Mouse (Mus musculus): ENCODE data around the gene Spef2. TPM values are rescaled to one million over a fixed set of nuclear protein-coding genes. Genes with fewer than 3 reads are reported as not detected.
"Not testable (repeated sequence)": the region's sequence is repeated elsewhere in the genome, so short reads cannot be mapped to it uniquely, and the experiment has no call there.

Gene Spef2
- polyA plus RNA-seq, 1 experiment from 2014 or later = 0.19 TPM

- no peak for DNase-seq (ENCODE audit: low spot score)
- Histone ChIP-seq H3K9me3 (ENCODE audit: control insufficient read depth, low read length) (no peaks in the 10 kb centered on the region), H3K27me3 (ENCODE audit: control insufficient read depth, insufficient read depth, low read length) (no peaks in the 10 kb centered on the region), H3K4me1 (ENCODE audit: control insufficient read depth, insufficient read depth, low read length) (no peaks in the 10 kb centered on the region), H3K4me2 (ENCODE audit: low read depth, severe bottlenecking) (no peak overlapping the region), H3K36me3 (ENCODE audit: control insufficient read depth, insufficient read depth, low read length) (no peaks in the 10 kb centered on the region), H3K27ac (replicated peaks; ENCODE audit: low read depth, low read length) (no peak overlapping the region), H3K9ac (ENCODE audit: low read length) (no peak overlapping the region), H3K4me3 (ENCODE audit: low read depth, low read length) (no peak overlapping the region)
- WGBS = 84% methylated on average over 4 of the region's 4 CpGs
- ATAC-seq (ENCODE audit: insufficient number of reproducible peaks, low FRiP score, low TSS enrichment, low read depth) = no peak
Measured at GRCm38 (mm10) chr15:9577303-9577702, 171.4 kb downstream of the Spef2 start.

GRCm38 (mm10) chr15:9574796-9575195, 173.9 kb downstream of the Spef2 start:
- Histone ChIP-seq H3K9ac (ENCODE audit: low read length) (no peak overlapping the region), H3K27me3 (ENCODE audit: control insufficient read depth, insufficient read depth, low read length) (no peaks in the 10 kb centered on the region), H3K9me3 (ENCODE audit: control insufficient read depth, low read length) (no peaks in the 10 kb centered on the region), H3K4me2 (ENCODE audit: low read depth, severe bottlenecking) (no peak overlapping the region), H3K27ac (replicated peaks; ENCODE audit: low read depth, low read length) (no peak overlapping the region), H3K36me3 (ENCODE audit: control insufficient read depth, insufficient read depth, low read length) (no peaks in the 10 kb centered on the region), H3K4me3 (ENCODE audit: low read depth, low read length) (no peak overlapping the region), H3K4me1 (ENCODE audit: control insufficient read depth, insufficient read depth, low read length) (no peaks in the 10 kb centered on the region)
- no peak for DNase-seq (ENCODE audit: low spot score)
- no peak for ATAC-seq (ENCODE audit: insufficient number of reproducible peaks, low FRiP score, low TSS enrichment, low read depth)
- WGBS = 87% methylated on average over 5 of the region's 5 CpGs

- Histone ChIP-seq H3K4me3 (ENCODE audit: low read depth, low read length) (no peak overlapping the region), H3K9ac (ENCODE audit: low read length) (no peak overlapping the region), H3K4me1 (ENCODE audit: control insufficient read depth, insufficient read depth, low read length) (no peaks in the 10 kb centered on the region), H3K36me3 (ENCODE audit: control insufficient read depth, insufficient read depth, low read length) (no peaks in the 10 kb centered on the region), H3K27ac (replicated peaks; ENCODE audit: low read depth, low read length) (no peak overlapping the region), H3K9me3 (ENCODE audit: control insufficient read depth, low read length) (no peaks in the 10 kb centered on the region), H3K4me2 (ENCODE audit: low read depth, severe bottlenecking) (no peak overlapping the region), H3K27me3 (ENCODE audit: control insufficient read depth, insufficient read depth, low read length) (no peaks in the 10 kb centered on the region)
- DNase-seq (ENCODE audit: low spot score) (no peak), ATAC-seq (ENCODE audit: insufficient number of reproducible peaks, low FRiP score, low TSS enrichment, low read depth) (no peak)
- 89% methylated on average over 4 of the region's 4 CpGs for WGBS
Measured at GRCm38 (mm10) chr15:9573361-9573760, 175.3 kb downstream of the Spef2 start.

- Histone ChIP-seq H3K4me1 (ENCODE audit: control insufficient read depth, insufficient read depth, low read length) (no peaks in the 10 kb centered on the region), H3K9ac (ENCODE audit: low read length) (no peak overlapping the region), H3K4me3 (ENCODE audit: low read depth, low read length) (no peak overlapping the region), H3K27ac (replicated peaks; ENCODE audit: low read depth, low read length) (no peak overlapping the region), H3K4me2 (ENCODE audit: low read depth, severe bottlenecking) (no peak overlapping the region), H3K36me3 (ENCODE audit: control insufficient read depth, insufficient read depth, low read length) (no peaks in the 10 kb centered on the region), H3K9me3 (ENCODE audit: control insufficient read depth, low read length) (no peaks in the 10 kb centered on the region), H3K27me3 (ENCODE audit: control insufficient read depth, insufficient read depth, low read length) (no peaks in the 10 kb centered on the region)
- WGBS = 86% methylated on average over 7 of the region's 7 CpGs
- no peak for ATAC-seq (ENCODE audit: insufficient number of reproducible peaks, low FRiP score, low TSS enrichment, low read depth)
- no peak for DNase-seq (ENCODE audit: low spot score)
Measured at GRCm38 (mm10) chr15:9572664-9573063, 176.0 kb downstream of the Spef2 start.

- Histone ChIP-seq H3K27ac (replicated peaks; ENCODE audit: low read depth, low read length) (no peak overlapping the region), H3K4me3 (ENCODE audit: low read depth, low read length) (no peak overlapping the region), H3K9ac (ENCODE audit: low read length) (no peak overlapping the region), H3K4me1 (ENCODE audit: control insufficient read depth, insufficient read depth, low read length) (no peaks in the 10 kb centered on the region), H3K36me3 (ENCODE audit: control insufficient read depth, insufficient read depth, low read length) (no peaks in the 10 kb centered on the region), H3K4me2 (ENCODE audit: low read depth, severe bottlenecking) (no peak overlapping the region), H3K27me3 (ENCODE audit: control insufficient read depth, insufficient read depth, low read length) (no peaks in the 10 kb centered on the region), H3K9me3 (ENCODE audit: control insufficient read depth, low read length) (no peaks in the 10 kb centered on the region)
- ATAC-seq (ENCODE audit: insufficient number of reproducible peaks, low FRiP score, low TSS enrichment, low read depth) = no peak
- DNase-seq (ENCODE audit: low spot score) = no peak
- WGBS = 86% methylated on average over 2 of the region's 2 CpGs
Measured at GRCm38 (mm10) chr15:9571896-9572295, 176.8 kb downstream of the Spef2 start.

- no peak for ATAC-seq (ENCODE audit: insufficient number of reproducible peaks, low FRiP score, low TSS enrichment, low read depth)
- DNase-seq (ENCODE audit: low spot score) = no peak
- H3K27me3 ChIP-seq (ENCODE audit: control insufficient read depth, insufficient read depth, low read length) = no peaks in the 10 kb centered on the region
- H3K36me3 ChIP-seq (ENCODE audit: control insufficient read depth, insufficient read depth, low read length) = no peaks in the 10 kb centered on the region
- WGBS = 86% methylated on average over 4 of the region's 4 CpGs
- no peak overlapping the region for H3K4me3 ChIP-seq (ENCODE audit: low read depth, low read length)
- no peak overlapping the region for H3K4me2 ChIP-seq (ENCODE audit: low read depth, severe bottlenecking)
- H3K9me3 ChIP-seq (ENCODE audit: control insufficient read depth, low read length) = no peaks in the 10 kb centered on the region
- H3K9ac ChIP-seq (ENCODE audit: low read length) = no peak overlapping the region
- H3K27ac ChIP-seq (replicated peaks; ENCODE audit: low read depth, low read length) = no peak overlapping the region
- H3K4me1 ChIP-seq (ENCODE audit: control insufficient read depth, insufficient read depth, low read length) = no peaks in the 10 kb centered on the region
Measured at GRCm38 (mm10) chr15:9567316-9567715, 181.4 kb downstream of the Spef2 start.

- DNase-seq (ENCODE audit: low spot score) = no peak
- Histone ChIP-seq H3K9me3 (ENCODE audit: control insufficient read depth, low read length) (no peaks in the 10 kb centered on the region), H3K36me3 (ENCODE audit: control insufficient read depth, insufficient read depth, low read length) (no peaks in the 10 kb centered on the region), H3K4me1 (ENCODE audit: control insufficient read depth, insufficient read depth, low read length) (no peaks in the 10 kb centered on the region), H3K9ac (ENCODE audit: low read length) (no peak overlapping the region), H3K4me2 (ENCODE audit: low read depth, severe bottlenecking) (no peak overlapping the region), H3K4me3 (ENCODE audit: low read depth, low read length) (no peak overlapping the region), H3K27ac (replicated peaks; ENCODE audit: low read depth, low read length) (no peak overlapping the region), H3K27me3 (ENCODE audit: control insufficient read depth, insufficient read depth, low read length) (no peaks in the 10 kb centered on the region)
- no peak for ATAC-seq (ENCODE audit: insufficient number of reproducible peaks, low FRiP score, low TSS enrichment, low read depth)
- WGBS = 74% methylated on average over 6 of the region's 6 CpGs
Measured at GRCm38 (mm10) chr15:9565396-9565795, 183.3 kb downstream of the Spef2 start.

GRCm38 (mm10) chr15:9564156-9564555, 184.5 kb downstream of the Spef2 start:
- H3K27ac ChIP-seq (replicated peaks; ENCODE audit: low read depth, low read length) = no peak overlapping the region
- no peak overlapping the region for H3K9ac ChIP-seq (ENCODE audit: low read length)
- H3K9me3 ChIP-seq (ENCODE audit: control insufficient read depth, low read length) = no peaks in the 10 kb centered on the region
- H3K27me3 ChIP-seq (ENCODE audit: control insufficient read depth, insufficient read depth, low read length) = no peaks in the 10 kb centered on the region
- no peak overlapping the region for H3K4me3 ChIP-seq (ENCODE audit: low read depth, low read length)
- no peak overlapping the region for H3K4me2 ChIP-seq (ENCODE audit: low read depth, severe bottlenecking)
- no peaks in the 10 kb centered on the region for H3K4me1 ChIP-seq (ENCODE audit: control insufficient read depth, insufficient read depth, low read length)
- DNase-seq (ENCODE audit: low spot score) (no peak), ATAC-seq (ENCODE audit: insufficient number of reproducible peaks, low FRiP score, low TSS enrichment, low read depth) (no peak)
- H3K36me3 ChIP-seq (ENCODE audit: control insufficient read depth, insufficient read depth, low read length) = no peaks in the 10 kb centered on the region
- 86% methylated on average over 3 of the region's 3 CpGs for WGBS

- not testable (repeated sequence) for DNase-seq (ENCODE audit: low spot score); H3K4me3 ChIP-seq (ENCODE audit: low read depth, low read length)
- 93% methylated on average over 13 of the region's 15 CpGs for WGBS
Measured at GRCm38 (mm10) chr15:9557264-9557663, 191.4 kb downstream of the Spef2 start.

More at GRCm38 (mm10) chr15:9557264-9557663, 191.4 kb downstream of the Spef2 start:
- H3K36me3 ChIP-seq (ENCODE audit: control insufficient read depth, insufficient read depth, low read length); H3K4me2 ChIP-seq (ENCODE audit: low read depth, severe bottlenecking); H3K27ac ChIP-seq (replicated peaks; ENCODE audit: low read depth, low read length); ATAC-seq (ENCODE audit: insufficient number of reproducible peaks, low FRiP score, low TSS enrichment, low read depth); H3K27me3 ChIP-seq (ENCODE audit: control insufficient read depth, insufficient read depth, low read length); H3K9ac ChIP-seq (ENCODE audit: low read length); H3K9me3 ChIP-seq (ENCODE audit: control insufficient read depth, low read length); H3K4me1 ChIP-seq (ENCODE audit: control insufficient read depth, insufficient read depth, low read length): not testable (repeated sequence)
